Mouse (Mus musculus): ENCODE data around the gene Arhgap6. TPM values are rescaled to one million over a fixed set of nuclear protein-coding genes. Genes with fewer than 3 reads are reported as not detected.

Gene Arhgap6
- polyA plus RNA-seq (2017; shearing (Covaris generic)), result 0.06 TPM

DNA sequence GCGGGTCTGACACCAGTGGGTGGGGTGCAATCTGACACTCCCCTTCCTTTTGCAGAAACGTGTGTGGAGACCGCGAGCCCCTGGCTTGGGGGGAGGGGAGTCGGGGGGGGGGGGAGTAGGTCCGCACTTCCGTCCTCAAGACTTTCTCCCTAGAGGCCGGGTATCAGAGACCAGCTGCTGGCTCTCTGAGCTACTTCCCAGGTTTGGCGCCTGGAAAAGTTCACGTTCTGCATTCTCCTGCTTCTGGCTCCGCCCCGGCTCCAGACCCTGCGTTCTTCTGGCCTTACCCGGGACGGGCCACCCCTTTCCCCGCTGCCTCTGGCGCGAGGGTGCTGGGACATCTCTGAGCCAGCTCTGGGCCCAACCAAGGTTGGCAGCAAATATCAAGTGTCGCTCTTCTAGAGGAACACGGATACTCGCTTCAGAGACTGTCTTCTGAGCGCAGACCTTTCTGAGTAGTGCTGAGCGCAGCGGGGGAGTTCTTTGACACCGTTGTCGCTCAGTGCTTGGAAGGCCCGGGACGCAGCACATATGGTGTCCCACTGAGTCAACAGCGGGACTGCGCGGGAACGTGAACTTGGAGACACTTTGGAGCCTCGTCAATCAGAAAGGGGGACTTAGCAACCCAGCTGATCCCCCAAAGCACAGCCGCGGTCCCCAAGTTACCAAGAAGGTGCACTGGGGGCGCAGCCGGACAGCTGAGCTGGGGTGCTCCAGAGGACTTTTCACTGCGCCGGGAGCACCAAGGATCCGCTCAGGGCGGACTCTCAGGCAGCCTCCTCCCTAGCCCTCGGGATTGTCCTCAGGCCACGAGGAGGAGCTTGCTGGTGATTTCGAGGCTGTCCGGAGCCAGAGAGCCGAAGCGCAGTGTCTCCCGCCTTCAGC lies at the start of gene Arhgap6:
Arhgap6 (plus strand) TSS at position 126 of the 885 bp plus-strand sequence.

DNA sequence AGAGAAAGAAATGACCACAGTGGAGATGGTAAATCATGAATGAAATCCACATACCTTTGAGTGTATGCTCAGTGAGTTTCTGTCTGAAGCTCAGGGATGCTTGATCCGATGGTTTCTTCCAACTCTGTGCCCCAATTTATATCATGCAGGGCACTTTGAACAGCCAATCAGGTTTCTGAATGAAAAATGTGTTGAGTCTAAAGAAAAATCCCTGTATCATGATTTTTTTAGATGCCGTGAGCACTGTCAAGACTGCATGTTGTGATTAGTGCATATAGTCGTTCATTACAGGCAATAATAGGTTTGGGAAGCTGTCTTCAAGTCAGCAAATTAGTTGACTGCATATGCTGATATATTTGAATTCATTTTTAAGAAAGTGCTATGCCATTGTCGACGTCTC lies 392.2 kb downstream of the Arhgap6 start, which contains the start of gene Amelx:
Amelx (minus strand) TSS at position 101 of the 400 bp plus-strand sequence.

GRCm38 (mm10) chrX:169319945-169320667 lies 525.2 kb downstream of the Arhgap6 start, which contains the start of gene Hccs:
Gene Hccs, minus strand, starts transcription at chrX:169320372.

Other genes with a start within 250 kb of the Arhgap6 start
- gene Frmpd4, start 217.9 kb upstream of the Arhgap6 start, polyA plus RNA-seq (2017; shearing (Covaris generic)), result not detected
- gene Msl3, start 121.2 kb upstream of the Arhgap6 start, polyA plus RNA-seq (2017; shearing (Covaris generic)), result 43.4 TPM

Data from CD4-positive, CD25-positive, alpha-beta regulatory T cell, adult 9 weeks (primary cell).